Mouse (Mus musculus) ES-E14 (cell line): ENCODE measurements at regions not wholly inside any gene's neighbourhood (a gene's known extent, or its start where the extent isn't known, plus 50 kb on each side); places are given as distances from the start of the nearest gene placed in this dataset.

ENCODE experiments used
- HCFC1 ChIP-seq: IDR thresholded peaks from 2 replicates; pipeline ENCODE4 v1.6.1; 2012; ENCODE audit warnings: low read length, inconsistent platforms, borderline replicate concordance; ENCODE audit not compliant: insufficient read depth
- MAFK ChIP-seq: IDR thresholded peaks from 2 replicates; pipeline ENCODE4 v1.6.1; 2014; ENCODE audit warnings: mild to moderate bottlenecking, low read depth, low read length, inconsistent platforms; ENCODE audit not compliant: insufficient read depth
- ZC3H11A ChIP-seq: IDR thresholded peaks from 2 replicates; pipeline ENCODE4 v1.6.1; 2012; ENCODE audit warnings: low read depth, mild to moderate bottlenecking, inconsistent platforms, low read length, borderline replicate concordance
- ZNF384 ChIP-seq: IDR thresholded peaks from 2 replicates; pipeline ENCODE4 v1.6.1; 2012; ENCODE audit warnings: low read depth, low read length, inconsistent platforms

GRCm38 (mm10) chr16:55504796-55505413 lies 207.1 kb upstream of the Zpld1 start:
- TF ChIP-seq ZNF384 (no peak), MAFK (no peak), ZC3H11A (no peak), HCFC1 (no peak)
